In the genomic region with DNA sequence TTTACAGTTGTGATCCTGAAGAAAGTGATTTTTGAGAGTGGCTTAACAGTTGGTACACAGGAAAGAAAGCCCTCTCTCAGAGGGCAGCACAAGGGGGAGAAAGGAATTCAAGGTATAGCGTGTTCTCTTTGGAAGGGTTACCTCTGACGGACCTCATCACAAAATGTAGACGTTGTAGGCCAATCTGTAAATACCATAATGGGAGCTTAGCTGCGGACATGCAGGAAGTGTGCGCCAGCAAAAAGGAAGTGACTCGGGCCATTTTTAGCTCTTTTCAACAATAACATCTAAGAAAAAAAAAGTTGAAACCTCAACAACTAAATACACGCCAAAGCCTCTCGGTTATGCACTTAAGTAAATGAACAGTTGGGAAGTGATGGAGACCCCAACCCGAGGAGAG, we compare ENCODE assay signal across 16 mouse cellular contexts. TPM values are rescaled to one million over a fixed set of nuclear protein-coding genes. Genes with fewer than 3 reads are reported as not detected.
DNase-seq lines count a peak whose midpoint lies in the region; TF ChIP-seq lines count a peak whose summit lies in the region.
"Had no signal": no experiment of that assay in that cellular context is flagged by ENCODE, and none has a peak within 500 bp of the region (broad histone marks: within the 10 kb centered on the region; RNA-seq: fewer than 3 reads in every experiment).

No protein-coding gene starts in this region.

- H3K36me3 ChIP-seq in kidney, adult 2 months (ENCODE audit: control insufficient read depth, insufficient read depth, low read length): no peaks in the 10 kb centered on the region
- H3K36me3 ChIP-seq: hindbrain, embryonic 12.5 days; limb, embryonic 15.5 days; midbrain, embryonic 15.5 days; neural tube, embryonic 13.5 days had no signal

- DNase-seq in kidney, adult 2 months: peak; percentile 35
- no peak for DNase-seq in kidney, postnatal 10 days
- peak; percentile 22 for DNase-seq in thymus, postnatal 0 days (ENCODE audit: low spot score)
- DNase-seq in thymus, postnatal 4 days: no peak
- DNase-seq in induced T-regulatory cell, adult 2 months (ENCODE audit: low read depth): peak; percentile 34
- no peak for DNase-seq in layer of hippocampus, adult 2 months (ENCODE audit: low spot score in 2 of 2)
- no peak for DNase-seq in ovary, postnatal 14 days (ENCODE audit: low spot score)
- no peak for DNase-seq in cerebellum, adult 9-10 months
- DNase-seq: cerebellum, postnatal 10 days; lung, postnatal 36 days; spleen, adult 18-20 months; thymus, adult 2 months had no signal

- H3K4me1 ChIP-seq in kidney, adult 2 months (ENCODE audit: control insufficient read depth, insufficient read depth, low read length): no peaks in the 10 kb centered on the region
- H3K4me1 ChIP-seq: hindbrain, embryonic 12.5 days; limb, embryonic 15.5 days; midbrain, embryonic 15.5 days; neural tube, embryonic 13.5 days had no signal

- no peak for TF ChIP-seq CTCF in kidney, adult 2 months (conservative IDR thresholded peaks at IDR 0.05; ENCODE audit: insufficient read depth, insufficient read length, low read depth, low read length)
- TF ChIP-seq CTCF in layer of hippocampus, adult 2 months (conservative IDR thresholded peaks at IDR 0.05): no peak

- WGBS in kidney, adult 2 months: 69% methylated on average over 9 of the region's 9 CpGs

- H3K27ac ChIP-seq in kidney, adult 2 months (ENCODE audit: insufficient read depth, low read depth, low read length): peak overlapping the region; percentile 45; the same call in 1 of the 2 replicates
- no peak overlapping the region for H3K27ac ChIP-seq in layer of hippocampus, adult 2 months
- H3K27ac ChIP-seq: hindbrain, embryonic 12.5 days; limb, embryonic 15.5 days; midbrain, embryonic 15.5 days; neural tube, embryonic 13.5 days had no signal

- H3K4me3 ChIP-seq in kidney, adult 2 months (ENCODE audit: insufficient read depth, low read depth, low read length): no peak overlapping the region
- H3K4me3 ChIP-seq in layer of hippocampus, adult 2 months: no peak overlapping the region
- H3K4me3 ChIP-seq: hindbrain, embryonic 12.5 days; limb, embryonic 15.5 days; midbrain, embryonic 15.5 days; neural tube, embryonic 13.5 days had no signal

- no peaks in the 10 kb centered on the region for H3K27me3 ChIP-seq in kidney, adult 2 months (replicated peaks; ENCODE audit: control insufficient read depth, insufficient read depth, low read length)
- H3K27me3 ChIP-seq: hindbrain, embryonic 12.5 days; limb, embryonic 15.5 days; midbrain, embryonic 15.5 days; neural tube, embryonic 13.5 days had no signal

- TF ChIP-seq POLR2A in kidney, adult 2 months (IDR thresholded peaks at IDR 0.05; ENCODE audit: low read depth, low read length): no peak

RNA-seq across cellular contexts. Expression of a gene that starts 45.6 kb away (rescaled TPM):
- 0.24 and 0.50 TPM in 2 replicates for polyA plus RNA-seq in kidney, adult 2 months (2012; rRNA removed)
- 0.25 and 0.45 TPM in 2 replicates for polyA plus RNA-seq in thymus, postnatal 0 days (2015; fragmentation: Nextera tagmentation; extraction: Ambion mirVana)
- total RNA-seq in layer of hippocampus, adult 2 months (2021): 10 to 100 TPM; 11.1 to 11.8 TPM

Comparison
In these comparisons a context has a peak if more than half of its experiments do, and no peak if none do; other contexts are left out.
1. DNase-seq: peak in kidney, adult 2 months (single experiment), thymus, postnatal 0 days (single experiment) and induced T-regulatory cell, adult 2 months (single experiment); none in kidney, postnatal 10 days (single experiment), thymus, postnatal 4 days (single experiment), layer of hippocampus, adult 2 months (0 of 2), ovary, postnatal 14 days (single experiment) and cerebellum, adult 9-10 months (single experiment).